Mouse (Mus musculus): ENCODE measurements around the gene Ahnak2. TPM values are rescaled to one million over a fixed set of nuclear protein-coding genes. Genes with fewer than 3 reads are reported as not detected.
"Not testable (repeated sequence)": the region's sequence is repeated elsewhere in the genome, so short reads cannot be mapped to it uniquely, and the experiment has no call there.

The Ahnak2 gene
- total and polyA plus RNA-seq, 3 experiments = 3.1 to 27.7 (median 14.6) TPM

GRCm38 (mm10) chr12:112847880-112848279, 45.4 kb upstream of the Ahnak2 start:
- Histone ChIP-seq H3K4me3 (replicated peaks in 1 of 3; ENCODE audit: low read depth in 2 of 3, low read length in 2 of 3, poor library complexity in 1 of 3) (no peak overlapping the region), H3K4me1 (ENCODE audit: control insufficient read depth in 1 of 2, insufficient read depth in 2 of 2) (peaks cover 5 to 44% of the 10 kb centered on the region in 2 experiments), H3K79me2 (replicated peaks; ENCODE audit: control insufficient read depth, extremely low read depth, insufficient read depth, poor library complexity, severe bottlenecking) (0 out of 2 replicates have a peak, but pooled peaks cover 6% of the 10 kb centered on the region), H3K9me3 (replicated peaks; ENCODE audit: low read length) (peaks cover 7% of the 10 kb centered on the region), H3K36me3 (replicated peaks in 1 of 2; ENCODE audit: control insufficient read depth in 1 of 2, insufficient read depth in 1 of 2, low read length in 1 of 2) (peaks cover 32 to 42% of the 10 kb centered on the region in 2 experiments), H3K27me3 (replicated peaks) (no peaks in the 10 kb centered on the region), H3K9ac (ENCODE audit: insufficient read depth, low read depth) (no peak overlapping the region), H3K4me2 (ENCODE audit: insufficient read depth, low read depth, poor library complexity, severe bottlenecking) (no peak overlapping the region), H3K27ac (ENCODE audit: insufficient read depth, low read depth) (no peak overlapping the region)
- TF ChIP-seq IRF4 (IDR thresholded peaks at IDR 0.05; ENCODE audit: low read depth, low read length) (no peak), ZMIZ1 (IDR thresholded peaks at IDR 0.05; ENCODE audit: low read depth, low read length) (no peak), USF2 (conservative IDR thresholded peaks at IDR 0.05; ENCODE audit: low read depth, low read length) (no peak), MAFK (IDR thresholded peaks at IDR 0.05; ENCODE audit: insufficient replicate concordance, low read length) (no peak), PAX5 (IDR thresholded peaks at IDR 0.05; ENCODE audit: low read length) (no peak), ZNF384 (IDR thresholded peaks at IDR 0.05; ENCODE audit: low read depth, low read length) (no peak), E2F4 (IDR thresholded peaks at IDR 0.05; ENCODE audit: insufficient replicate concordance, low read depth, low read length) (no peak), ELF1 (IDR thresholded peaks at IDR 0.05; ENCODE audit: low read depth, low read length) (no peak), CHD1 (IDR thresholded peaks at IDR 0.05; ENCODE audit: low read depth, low read length) (no peak), TCF12 (IDR thresholded peaks at IDR 0.05; ENCODE audit: low read depth, low read length) (no peak), JUN (IDR thresholded peaks at IDR 0.05; ENCODE audit: insufficient read depth, low read depth, low read length) (no peak), ZC3H11A (IDR thresholded peaks at IDR 0.05; ENCODE audit: low read depth, low read length) (no peak)
- in situ Hi-C loops (cut with MboI; ENCODE audit: low pct_ligation_motif_present, low pct_unique_long_range_greater_than_20kb, low sequenced_read_pairs) = loop anchor here (5.0 kb wide), 1 partner anchor 101 kb away; no protein-coding TSS in a partner anchor
- no peak for DNase-seq (ENCODE audit: extremely low read depth)
- dilution Hi-C loops (cut with MboI; ENCODE audit: extremely low pct_ligation_motif_present, extremely low pct_unique_long_range_greater_than_20kb, low sequenced_read_pairs) = no loop called here

DNA sequence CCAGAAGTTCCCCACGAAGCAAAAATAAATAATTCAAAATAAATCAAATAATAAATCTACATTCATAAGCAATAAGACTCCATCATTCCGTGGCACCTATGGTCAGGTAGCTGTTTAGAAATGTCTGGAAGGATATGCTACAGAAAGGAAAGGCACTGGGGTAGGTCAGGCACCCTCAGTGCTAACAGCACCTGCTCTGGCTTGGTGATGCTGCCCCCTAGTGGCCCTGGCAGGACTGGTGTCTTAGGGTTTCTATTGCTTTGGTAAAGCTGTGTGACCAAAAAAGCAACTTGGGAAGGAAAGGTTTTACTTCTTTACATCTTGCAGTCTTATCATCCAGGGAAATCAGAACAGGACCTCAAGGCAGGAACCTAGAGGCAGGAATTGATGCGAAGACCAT, 41.3 kb upstream of the Ahnak2 start:
- Histone ChIP-seq H3K4me1 (ENCODE audit: control insufficient read depth in 1 of 2, insufficient read depth in 2 of 2) (peaks cover 0 to 7% of the 10 kb centered on the region in 2 experiments; a peak in 1 of 4 replicates), H3K9me3 (replicated peaks; ENCODE audit: low read length) (peaks cover 17% of the 10 kb centered on the region), H3K4me2 (ENCODE audit: insufficient read depth, low read depth, poor library complexity, severe bottlenecking) (no peak overlapping the region), H3K36me3 (replicated peaks in 1 of 2; ENCODE audit: control insufficient read depth in 1 of 2, insufficient read depth in 1 of 2, low read length in 1 of 2) (peaks cover 0 to 6% of the 10 kb centered on the region in 2 experiments), H3K27me3 (replicated peaks) (no peaks in the 10 kb centered on the region), H3K27ac (ENCODE audit: insufficient read depth, low read depth) (no peak overlapping the region), H3K4me3 (replicated peaks in 1 of 3; ENCODE audit: low read depth in 2 of 3, low read length in 2 of 3, poor library complexity in 1 of 3) (no peak overlapping the region), H3K9ac (ENCODE audit: insufficient read depth, low read depth) (no peak overlapping the region), H3K79me2 (replicated peaks; ENCODE audit: control insufficient read depth, extremely low read depth, insufficient read depth, poor library complexity, severe bottlenecking) (no peaks in the 10 kb centered on the region)
- peak; percentile 87 for DNase-seq (ENCODE audit: extremely low read depth)
- TF ChIP-seq ZC3H11A (IDR thresholded peaks at IDR 0.05; ENCODE audit: low read depth, low read length) = peak; percentile 71
- peak; percentile 97 for TF ChIP-seq SMC3 (IDR thresholded peaks at IDR 0.05; ENCODE audit: low read depth, low read length)
- peak; percentile 93 to 98 for TF ChIP-seq CTCF (conservative IDR thresholded peaks at IDR 0.05 in 1 of 2, IDR thresholded peaks at IDR 0.05 in 1 of 2; ENCODE audit: low read depth in 2 of 2, low read length in 2 of 2)
- TF ChIP-seq UBTF (IDR thresholded peaks at IDR 0.05; ENCODE audit: low read depth, low read length) = no peak
- TF ChIP-seq RAD21 (IDR thresholded peaks at IDR 0.05; ENCODE audit: low read depth, low read length) = no peak; the same call in none of the 2 replicates
- dilution Hi-C loops (cut with MboI; ENCODE audit: extremely low pct_ligation_motif_present, extremely low pct_unique_long_range_greater_than_20kb, low sequenced_read_pairs) (no loop called here), in situ Hi-C loops (cut with MboI; ENCODE audit: low pct_ligation_motif_present, low pct_unique_long_range_greater_than_20kb, low sequenced_read_pairs) (no loop called here)

- dilution Hi-C loops (cut with MboI; ENCODE audit: extremely low pct_ligation_motif_present, extremely low pct_unique_long_range_greater_than_20kb, low sequenced_read_pairs); H3K4me2 ChIP-seq (ENCODE audit: insufficient read depth, low read depth, poor library complexity, severe bottlenecking); H3K36me3 ChIP-seq (replicated peaks in 1 of 2; ENCODE audit: control insufficient read depth in 1 of 2, insufficient read depth in 1 of 2, low read length in 1 of 2); H3K4me3 ChIP-seq (replicated peaks in 1 of 3; ENCODE audit: low read depth in 2 of 3, low read length in 2 of 3, poor library complexity in 1 of 3); in situ Hi-C loops (cut with MboI; ENCODE audit: low pct_ligation_motif_present, low pct_unique_long_range_greater_than_20kb, low sequenced_read_pairs); H3K79me2 ChIP-seq (replicated peaks; ENCODE audit: control insufficient read depth, extremely low read depth, insufficient read depth, poor library complexity, severe bottlenecking); DNase-seq (ENCODE audit: extremely low read depth); H3K4me1 ChIP-seq (ENCODE audit: control insufficient read depth in 1 of 2, insufficient read depth in 2 of 2); H3K27me3 ChIP-seq (replicated peaks); H3K27ac ChIP-seq (ENCODE audit: insufficient read depth, low read depth); H3K9ac ChIP-seq (ENCODE audit: insufficient read depth, low read depth): not testable (repeated sequence)
- peaks cover 10% of the 10 kb centered on the region for H3K9me3 ChIP-seq (replicated peaks; ENCODE audit: low read length)
Observed at GRCm38 (mm10) chr12:112842128-112842527, 39.7 kb upstream of the Ahnak2 start.

All from CH12.LX (cell line).